Mouse (Mus musculus) kidney, adult 18-20 months (tissue): ENCODE measurements around the gene Tmed8.
"Not testable (repeated sequence)": the region's sequence is repeated elsewhere in the genome, so short reads cannot be mapped to it uniquely, and the experiment has no call there.

Experiments used
- DNase-seq: peaks from one replicate; pipeline ENCODE4 v3.0.0; 2021

The Tmed8 gene

DNA sequence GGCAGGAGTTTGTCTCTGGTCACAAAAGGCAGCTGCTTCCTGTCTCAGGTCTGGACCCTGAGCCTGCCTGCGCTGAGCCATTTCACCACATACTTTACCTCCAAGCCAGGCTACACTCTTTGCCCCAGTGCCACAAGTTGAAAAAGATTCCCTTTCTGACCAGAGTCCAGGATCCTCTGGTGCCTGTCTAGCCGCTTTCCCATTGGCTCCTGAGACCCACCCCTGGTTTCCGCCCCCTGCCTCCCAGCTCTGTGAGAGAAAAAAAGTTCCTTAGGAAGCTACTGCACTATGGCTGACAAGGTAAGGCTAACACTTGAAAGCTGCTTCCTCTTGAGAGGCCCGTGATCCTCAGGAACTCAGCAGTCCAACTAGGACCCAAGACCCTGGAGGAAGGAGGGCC, 42.9 kb downstream of the Tmed8 start:
- DNase-seq: peak; percentile 78

DNA sequence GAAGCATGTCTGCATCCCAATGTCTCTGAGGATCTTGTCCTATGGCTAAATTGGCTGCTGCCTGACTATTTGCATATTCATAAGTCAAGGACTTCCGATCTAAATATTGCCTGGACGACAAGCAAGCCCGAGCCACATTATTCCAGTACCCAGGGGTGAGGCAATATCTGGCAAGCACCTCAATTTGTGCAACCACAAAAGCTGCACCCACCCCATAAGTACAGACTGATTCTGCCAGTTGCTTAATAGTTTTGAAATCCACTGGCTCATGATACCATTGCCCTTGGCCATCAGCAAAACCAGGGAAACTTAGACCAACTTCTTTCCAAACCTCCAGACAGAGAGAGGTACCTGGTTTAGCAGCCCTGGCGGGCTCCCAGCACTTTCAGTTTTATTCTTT, 45.8 kb downstream of the Tmed8 start:
- DNase-seq: not testable (repeated sequence)

DNA sequence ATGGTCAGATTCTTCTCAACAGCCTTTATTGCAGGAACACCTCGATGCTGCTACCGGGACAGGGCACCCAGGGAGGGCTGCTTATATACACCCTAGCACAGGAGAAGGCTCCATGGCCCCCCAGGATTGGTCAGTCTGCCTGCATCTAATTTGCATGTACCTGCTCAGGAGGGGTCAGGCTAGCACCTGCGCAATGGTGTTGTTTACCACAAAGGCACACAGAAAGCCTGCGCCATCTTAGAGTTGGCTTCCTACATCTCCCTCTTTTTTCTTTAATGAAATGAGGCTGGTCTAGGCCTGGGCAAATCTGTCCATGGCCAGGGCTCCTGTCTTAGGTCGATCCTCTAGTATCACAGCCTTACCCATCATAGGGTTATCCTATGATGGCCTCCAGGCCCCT, 50.8 kb downstream of the Tmed8 start:
- DNase-seq: no peak

DNA sequence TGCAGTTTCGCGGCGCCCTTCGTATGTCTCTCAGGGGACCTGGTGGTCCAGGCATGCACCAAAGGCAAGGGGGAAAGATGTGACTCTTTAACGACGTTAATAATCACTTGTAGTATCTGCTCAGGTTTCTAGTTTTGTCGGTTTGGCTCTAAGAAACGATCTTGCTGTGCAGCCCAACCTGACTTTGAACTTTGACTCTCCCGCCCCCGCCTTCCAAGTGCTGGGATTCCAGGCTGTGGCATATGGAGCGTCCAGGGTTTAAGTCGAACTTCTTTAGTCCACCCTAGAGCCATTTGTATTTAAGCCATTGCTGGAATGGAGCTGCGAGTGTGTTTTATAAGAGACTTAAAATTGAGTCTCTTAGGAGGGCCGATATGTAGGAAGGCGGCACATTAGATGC, 52.1 kb downstream of the Tmed8 start:
- DNase-seq: peak; percentile 57

DNA sequence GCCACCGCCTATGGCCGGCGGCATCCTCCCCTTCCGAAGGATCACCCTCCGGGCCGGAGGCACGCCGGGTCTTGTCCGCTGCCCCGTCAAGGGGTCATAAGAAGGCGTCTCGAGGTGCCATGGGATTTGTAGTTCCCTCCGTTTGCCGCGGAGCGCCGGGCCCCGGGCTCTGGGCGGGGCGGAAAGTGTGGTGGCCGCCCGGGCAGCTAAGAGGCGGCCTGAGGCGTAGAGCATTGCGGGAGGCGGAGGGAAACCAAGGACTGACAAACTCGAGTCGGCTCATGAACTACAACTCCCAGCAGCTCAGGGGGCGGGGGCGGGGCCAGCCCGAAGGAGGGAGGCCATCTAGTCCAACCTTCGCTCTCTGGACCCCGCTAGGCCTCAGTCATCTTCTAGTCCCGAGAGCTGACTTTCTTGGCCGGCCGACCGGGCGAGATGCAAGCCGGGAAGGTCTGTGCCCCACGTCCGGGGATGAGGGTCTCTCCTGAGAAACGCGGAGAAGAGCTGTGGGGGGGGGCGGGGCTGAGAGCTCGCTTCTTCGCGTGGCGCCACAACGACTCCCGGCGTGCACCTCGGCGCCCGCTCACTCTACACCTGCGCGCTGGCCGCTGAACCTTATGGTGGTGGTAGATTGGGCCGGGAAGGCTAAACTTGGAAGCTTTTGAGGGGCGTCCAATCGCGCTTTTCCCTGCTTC, 52.7 kb downstream of the Tmed8 start, which contains the start of gene Pomt2:
Gene Pomt2, minus strand, starts transcription at position 574 of the 695 bp plus-strand sequence.
- peak; percentile 92 for DNase-seq

DNA sequence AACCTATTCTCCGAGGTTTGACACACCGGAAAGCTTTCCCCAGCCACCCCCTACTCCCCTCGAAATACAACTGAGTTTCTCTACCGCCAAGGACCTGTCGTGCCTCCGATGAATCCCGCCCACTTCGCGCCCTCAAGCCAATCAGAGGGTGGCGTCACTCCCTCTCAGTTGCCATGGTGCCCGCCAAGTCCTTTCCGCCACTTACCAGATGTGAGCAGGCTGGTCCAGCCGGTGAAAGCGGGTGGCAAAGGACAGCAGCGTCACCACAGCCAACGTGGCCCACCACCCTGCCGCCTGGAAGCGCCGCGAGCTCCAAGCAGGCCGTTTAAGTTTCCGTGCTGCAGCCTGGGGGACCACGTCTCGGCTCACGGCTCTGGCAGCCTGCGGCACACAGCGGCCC, 53.3 kb downstream of the Tmed8 start, which contains the start of gene Gstz1:
Gene Gstz1, plus strand, starts transcription at position 200 of the 400 bp plus-strand sequence.
- peak; percentile 90 for DNase-seq

DNA sequence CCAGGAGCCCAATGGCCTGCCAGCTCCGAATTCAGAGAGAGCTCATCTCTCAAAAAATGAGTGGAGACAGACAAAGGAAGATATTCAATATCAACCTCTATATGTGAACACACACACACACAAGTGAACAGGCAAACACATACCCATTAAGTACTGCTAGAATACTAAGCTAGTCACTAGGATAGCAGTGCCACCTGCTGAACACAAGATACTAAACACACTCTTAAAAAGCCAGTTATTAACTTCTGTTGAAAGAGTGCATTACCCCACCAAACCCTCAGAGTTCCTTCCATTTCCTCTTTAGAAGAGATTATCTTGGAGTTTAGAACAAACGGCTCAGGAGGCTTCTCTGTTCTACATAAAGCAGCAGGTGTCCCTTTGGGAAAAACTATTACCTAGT, 58.1 kb downstream of the Tmed8 start:
- DNase-seq: no peak

DNA sequence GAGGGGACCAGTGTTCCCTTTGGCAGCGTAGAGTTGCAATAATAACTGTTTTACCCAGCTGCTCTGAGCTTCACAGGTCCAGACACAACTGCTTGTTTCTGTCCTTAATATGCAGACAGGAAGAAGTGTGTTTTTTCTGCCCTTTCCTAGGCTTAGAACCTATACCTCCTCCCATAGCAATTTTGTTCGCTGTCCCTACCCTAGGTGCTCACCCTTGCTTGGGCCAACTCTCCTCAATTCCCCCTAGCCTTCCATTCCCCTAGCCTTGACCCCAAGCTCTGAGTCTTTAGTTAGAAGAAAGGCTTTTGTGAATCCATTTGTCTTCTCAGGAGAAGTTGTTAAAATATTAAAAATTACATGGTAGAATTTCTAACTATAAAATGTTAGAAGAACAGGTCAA, 61.5 kb downstream of the Tmed8 start:
- DNase-seq: no peak

DNA sequence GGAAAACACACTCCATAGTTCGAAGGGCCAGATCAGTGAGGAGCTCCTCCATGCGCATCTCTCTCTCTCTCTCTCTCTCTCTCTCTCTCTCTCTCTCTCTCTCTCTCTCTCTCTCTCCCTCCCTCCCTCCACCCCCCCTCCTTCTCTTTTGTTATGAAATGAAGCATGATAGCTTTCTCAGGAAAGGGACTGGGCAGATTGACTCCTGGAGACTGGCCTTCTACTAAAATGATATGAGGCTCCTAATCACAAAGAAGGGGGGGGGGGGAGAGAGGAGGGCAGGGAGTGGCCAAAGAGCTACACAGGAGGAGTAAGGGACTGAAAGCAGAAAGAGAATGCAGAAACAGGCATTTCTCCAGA, 61.9 kb downstream of the Tmed8 start:
- DNase-seq: no peak

DNA sequence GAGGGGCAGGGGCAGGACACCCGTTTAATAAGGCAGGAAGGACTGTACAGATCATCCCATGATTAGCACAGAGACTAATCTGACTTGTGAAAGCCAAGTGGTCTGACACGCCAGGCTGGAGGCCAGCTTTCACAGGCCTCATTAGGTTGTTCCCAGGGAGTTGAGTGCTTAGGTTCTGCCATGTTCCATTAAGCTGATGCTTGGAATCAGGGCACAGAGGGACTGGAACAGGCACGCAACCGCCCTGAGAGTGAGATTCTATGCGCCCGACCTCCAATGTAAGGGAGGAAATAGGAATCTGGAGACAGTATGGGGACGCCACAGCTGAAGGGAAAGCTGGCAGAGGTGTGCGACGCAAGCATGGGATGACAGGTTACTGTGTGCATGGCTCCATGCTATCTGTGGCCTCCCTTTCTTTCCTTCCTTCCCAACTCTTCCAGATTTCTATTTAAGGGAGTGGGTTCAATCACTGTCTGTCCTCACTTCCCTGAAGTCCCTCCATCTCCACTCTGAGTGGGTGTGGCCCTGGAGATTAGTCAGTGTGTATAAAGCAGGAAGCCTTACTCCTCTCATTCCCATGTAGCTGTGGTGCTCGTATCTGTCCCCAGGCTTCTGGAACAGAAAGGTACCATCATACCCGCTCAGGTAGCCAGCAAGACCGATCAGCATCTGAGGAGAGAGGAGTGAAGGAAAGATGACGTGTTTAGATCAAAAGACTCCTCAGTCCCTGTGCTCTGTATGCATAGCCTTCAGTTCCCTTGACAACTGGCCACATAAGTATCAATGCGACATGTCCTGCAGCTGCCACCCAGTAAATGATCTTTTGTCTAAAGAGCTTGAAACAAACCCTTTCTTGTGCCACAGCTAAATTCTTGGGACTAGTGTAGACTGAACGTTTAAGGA, 62.6 kb downstream of the Tmed8 start:
- DNase-seq: no peak

DNA sequence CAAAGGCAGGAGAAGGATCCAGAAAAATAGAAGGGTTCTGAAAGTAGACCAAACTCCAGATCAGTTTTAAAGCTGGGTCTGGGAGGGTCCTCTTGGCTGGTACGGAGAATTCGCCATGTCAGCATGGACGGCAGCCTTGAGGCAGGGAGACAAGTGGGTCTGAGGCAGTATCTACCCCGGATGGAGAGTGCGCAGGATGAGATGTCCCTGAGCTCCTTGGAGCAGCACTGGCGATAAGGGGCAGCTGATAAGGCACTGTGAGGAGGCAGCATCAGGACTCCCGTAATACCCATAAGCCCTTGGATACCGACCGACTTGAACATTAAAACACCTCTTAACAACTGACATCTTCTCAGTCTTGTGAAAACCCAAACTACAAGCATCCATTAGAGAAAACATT, 67.5 kb downstream of the Tmed8 start:
- DNase-seq: no peak

DNA sequence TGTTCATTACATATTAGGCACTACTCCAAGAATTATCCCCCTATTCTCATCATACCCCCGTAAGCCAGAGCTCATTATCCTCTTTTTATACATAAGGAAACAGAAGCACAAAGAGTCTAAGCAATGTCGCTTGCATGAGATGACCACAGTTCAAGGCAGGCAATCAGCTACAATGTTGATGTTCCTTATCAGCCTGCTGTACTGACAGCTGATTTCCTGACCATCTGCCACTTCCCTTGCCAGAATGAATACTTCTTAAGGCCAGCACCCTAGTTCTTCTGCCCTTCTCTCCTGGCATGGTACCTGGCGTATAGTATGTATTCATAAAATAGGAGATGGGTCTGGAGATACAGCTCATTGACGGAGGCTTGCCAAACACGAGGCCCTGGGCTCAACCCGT, 68.0 kb downstream of the Tmed8 start:
- no peak for DNase-seq

DNA sequence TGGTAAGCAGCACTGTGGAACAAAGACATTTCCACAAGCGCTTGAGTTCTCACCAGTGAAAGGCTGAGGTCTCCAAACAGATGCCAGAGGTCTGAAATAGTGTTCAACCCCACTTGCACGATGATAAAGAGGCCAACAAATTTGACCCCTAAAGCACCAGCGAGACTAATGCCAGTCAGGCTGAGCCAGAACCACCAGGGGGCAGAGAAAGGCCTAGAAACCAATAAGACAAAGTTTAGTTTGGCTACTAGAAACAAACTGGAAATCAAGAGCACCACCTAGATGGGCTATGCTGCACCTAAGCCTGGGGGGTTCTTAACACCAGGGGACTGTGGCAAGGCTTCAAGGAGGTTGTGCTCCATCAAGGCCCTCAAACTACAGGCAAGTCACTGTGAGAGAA, 68.6 kb downstream of the Tmed8 start:
- peak; percentile 30 for DNase-seq

DNA sequence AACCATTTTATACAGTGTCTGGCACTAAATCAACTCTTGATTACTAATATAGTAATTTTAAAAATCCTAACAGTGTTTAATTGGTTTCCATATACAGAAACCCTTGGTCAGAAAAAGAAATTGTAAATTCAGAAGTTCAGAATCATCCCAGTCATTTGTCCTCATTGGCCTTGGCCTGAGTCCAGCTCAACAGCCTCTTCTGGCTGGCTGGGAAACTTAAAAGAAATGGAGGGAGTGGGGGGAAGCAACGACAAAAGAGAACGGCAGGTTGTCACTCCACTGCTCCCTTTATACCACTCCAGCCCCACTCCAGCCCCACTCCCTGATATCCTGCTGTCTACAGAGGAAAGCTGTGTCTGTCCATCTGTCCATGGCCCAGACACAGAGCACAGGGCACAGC, 69.1 kb downstream of the Tmed8 start:
- DNase-seq: no peak

DNA sequence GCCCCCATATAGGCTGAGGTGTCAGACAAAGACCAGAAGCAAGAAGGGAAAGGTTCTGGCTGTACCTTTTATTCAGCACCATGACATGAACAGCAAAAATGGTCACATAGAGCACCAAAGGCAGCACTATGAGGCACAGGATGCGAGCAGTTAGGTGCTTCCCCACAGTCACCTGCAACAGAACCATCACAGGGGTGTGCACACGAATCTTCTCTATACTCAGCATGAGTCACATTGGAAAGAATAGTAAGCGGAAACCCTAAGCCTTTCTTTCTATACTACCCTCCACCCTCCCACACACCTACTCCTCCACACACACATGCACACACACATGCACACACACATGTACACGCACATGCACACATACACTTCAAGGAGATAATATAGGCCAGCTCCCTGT, 70.0 kb downstream of the Tmed8 start:
- no peak for DNase-seq

DNA sequence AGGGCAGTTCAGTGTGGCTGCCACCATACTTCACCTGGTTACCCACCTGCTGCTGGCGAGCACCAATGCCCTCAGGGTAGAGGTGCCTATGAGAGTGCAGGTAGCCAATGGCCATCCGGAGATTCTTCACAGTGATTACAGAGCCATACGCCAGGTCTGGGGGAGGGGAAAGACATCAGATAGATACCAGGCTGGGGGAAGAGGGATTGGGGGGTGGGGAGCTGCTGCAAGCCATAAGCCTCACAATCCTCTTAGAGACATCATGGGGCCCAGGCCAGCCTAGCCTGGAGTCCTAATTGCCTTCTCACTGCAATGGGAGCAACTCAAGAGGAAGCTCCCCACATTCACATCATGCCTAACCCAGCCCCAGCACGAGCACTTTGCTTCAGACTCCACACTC, 73.0 kb downstream of the Tmed8 start:
- DNase-seq: no peak

DNA sequence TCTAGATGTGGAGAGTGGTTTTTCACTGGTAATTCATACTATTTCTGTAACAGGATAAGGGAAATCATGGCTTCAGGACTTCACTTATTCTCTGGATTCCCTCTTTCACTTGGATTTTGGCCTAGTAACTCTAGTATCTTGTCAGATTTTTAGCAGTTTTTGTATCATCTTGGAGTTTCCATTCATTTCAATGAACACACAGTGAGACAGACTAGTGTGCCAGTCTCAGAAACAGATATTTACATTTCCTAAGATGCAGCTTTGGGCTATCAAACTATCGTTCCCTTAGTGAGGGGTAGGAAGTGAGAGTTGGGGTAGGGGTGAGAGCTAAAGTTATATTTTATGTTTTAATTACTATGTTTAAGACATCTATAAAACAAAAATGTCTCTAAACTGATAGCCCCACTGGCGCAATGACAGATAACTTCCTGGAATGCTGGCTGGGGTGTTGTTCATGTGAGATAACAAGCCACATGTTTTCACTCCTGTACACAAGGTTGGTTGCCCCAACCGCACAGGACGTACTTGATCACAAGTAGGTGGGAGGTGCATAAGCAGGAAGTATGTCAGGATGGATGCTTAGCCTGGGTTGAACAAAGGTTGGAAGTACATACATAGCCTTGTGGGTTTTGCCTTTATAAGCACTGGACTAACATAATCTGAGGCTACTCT, 78.2 kb downstream of the Tmed8 start:
- DNase-seq: no peak
